Mouse (Mus musculus) embryonic facial prominence, embryonic 14.5 days (tissue): ENCODE measurements around the gene Ahnak. TPM values are rescaled to one million over a fixed set of nuclear protein-coding genes. Genes with fewer than 3 reads are reported as not detected.

Source experiments
- ATAC-seq: fragments of 200-750 bp; cut with Nextera tagmentation; 2 replicates; pipeline ENCODE4 v1.8.0; 2017; ENCODE audit warnings: low read depth, moderate number of reproducible peaks, moderate TSS enrichment
- DNase-seq: peaks from one replicate; pipeline ENCODE4 v3.0.0-alpha.2; 2015; ENCODE audit warnings: low spot score
- H3K27ac ChIP-seq: fragments of 300-500 bp; sonication (generic); replicated peaks from 2 replicates; pipeline ENCODE4 v1.5.1; 2014; ENCODE audit warnings: low read depth, mild to moderate bottlenecking, low read length, moderate library complexity
- H3K27me3 ChIP-seq: fragments of 300-500 bp; sonication (generic); replicated peaks from 2 replicates; pipeline ENCODE4 v1.6.1; 2014; ENCODE audit warnings: low read length; ENCODE audit not compliant: control insufficient read depth, insufficient read depth
- H3K36me3 ChIP-seq: fragments of 300-500 bp; sonication (generic); 2 replicates; pipeline ENCODE4 v1.6.1; 2014; ENCODE audit warnings: low read length, mixed read lengths; ENCODE audit not compliant: control insufficient read depth, insufficient read depth
- H3K4me1 ChIP-seq: fragments of 300-500 bp; sonication (generic); 2 replicates; pipeline ENCODE4 v1.6.1; 2014; ENCODE audit warnings: antibody characterized with exemption, low read length; ENCODE audit not compliant: control insufficient read depth, insufficient read depth
- H3K4me2 ChIP-seq: fragments of 300-500 bp; sonication (generic); 2 replicates; pipeline ENCODE4 v1.6.1; 2014; ENCODE audit warnings: low read depth, mild to moderate bottlenecking, low read length, moderate library complexity, mixed read lengths
- H3K4me3 ChIP-seq: fragments of 300-500 bp; sonication (generic); 2 replicates; pipeline ENCODE4 v1.5.1; 2014; ENCODE audit warnings: low read depth, mild to moderate bottlenecking, low read length
- H3K9ac ChIP-seq: fragments of 300-500 bp; sonication (generic); 2 replicates; pipeline ENCODE4 v1.6.1; 2014; ENCODE audit warnings: low read depth, mild to moderate bottlenecking, low read length, moderate library complexity, mixed read lengths
- H3K9me3 ChIP-seq: fragments of 300-500 bp; sonication (generic); 2 replicates; pipeline ENCODE4 v1.6.1; 2016; ENCODE audit warnings: low read length; ENCODE audit not compliant: control insufficient read depth
- WGBS: fragments of 180-500 bp; shearing (Covaris S2); extraction: QIAGEN DNeasy Blood & Tissue Kit; methylation state at CpG from one replicate; pipeline ENCODE4 v1.1.7; 2014; 5-methylcytosine and 5-hydroxymethylcytosine counted together
- polyA plus RNA-seq: library from polyadenylated mRNA; unstranded; fragments of >200 nt; fragmentation: Nextera tagmentation; extraction: Ambion mirVana; gene quantifications from 2 replicates; pipeline ENCODE4 v1.2.1, GENCODE M21; 2014

Ahnak gene
- polyA plus RNA-seq, 1 experiment from 2014 or later, result 57.6 TPM

DNA sequence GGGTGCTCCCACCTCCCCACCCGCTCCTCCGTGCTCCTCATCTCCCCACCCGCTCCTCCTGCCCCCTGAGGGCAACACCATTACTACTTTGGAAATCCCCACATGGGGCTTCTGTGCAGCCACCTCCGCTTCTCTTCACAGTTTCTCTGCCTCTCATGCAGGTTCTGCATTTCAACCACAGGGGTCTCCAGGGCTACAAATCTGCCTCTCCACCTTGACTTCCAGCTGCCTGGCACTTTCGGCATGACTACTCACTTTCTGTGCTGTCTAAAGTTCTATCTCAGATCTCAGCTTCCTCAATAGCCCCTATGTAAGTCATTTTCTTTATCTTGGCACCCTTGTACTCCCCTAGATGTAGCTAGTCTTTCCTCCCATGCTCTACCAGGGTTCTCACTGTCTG is 78.2 kb downstream of the Ahnak start:
- WGBS, result 75% methylated on average over 5 of the region's 5 CpGs
- no peak for DNase-seq
- Histone ChIP-seq H3K9ac (no peak overlapping the region), H3K4me1 (peaks cover 40% of the 10 kb centered on the region), H3K27me3 (no peaks in the 10 kb centered on the region), H3K4me2 (no peak overlapping the region), H3K9me3 (no peaks in the 10 kb centered on the region), H3K4me3 (no peak overlapping the region), H3K36me3 (no peaks in the 10 kb centered on the region), H3K27ac (no peak overlapping the region)
- ATAC-seq, result no peak

GRCm38 (mm10) chr19:9069687-9070307 is 80.7 kb downstream of the Ahnak start:
- Histone ChIP-seq H3K36me3 (no peaks in the 10 kb centered on the region), H3K4me1 (peaks cover 40% of the 10 kb centered on the region), H3K9ac (no peak overlapping the region), H3K4me3 (no peak overlapping the region), H3K9me3 (no peaks in the 10 kb centered on the region), H3K27me3 (no peaks in the 10 kb centered on the region), H3K4me2 (no peak overlapping the region), H3K27ac (peak overlapping the region; percentile 79)
- 47% methylated on average over 8 of the region's 8 CpGs for WGBS
- DNase-seq (peak; percentile 60), ATAC-seq (no peak)

DNA sequence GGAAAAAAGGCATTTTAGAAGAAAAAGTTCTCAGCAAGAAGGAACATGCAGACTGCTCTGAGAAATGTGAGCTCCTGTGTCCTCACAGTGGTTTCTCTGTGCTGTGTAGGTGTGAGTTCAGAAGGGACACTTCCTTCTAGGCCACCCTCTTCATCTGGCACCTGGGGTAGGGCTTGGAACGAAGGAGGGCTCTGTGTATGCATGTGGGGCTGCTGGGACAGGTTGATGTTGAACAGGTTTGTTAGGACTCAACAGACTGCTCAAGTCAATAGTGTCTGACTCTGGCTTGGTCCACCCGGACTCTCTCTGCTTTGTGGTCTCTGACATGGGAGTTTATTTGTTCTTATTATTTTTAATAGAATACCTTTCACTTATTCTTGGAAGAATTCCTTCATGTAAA is 81.2 kb downstream of the Ahnak start:
- Histone ChIP-seq H3K9ac (no peak overlapping the region), H3K4me1 (peaks cover 40% of the 10 kb centered on the region), H3K27me3 (no peaks in the 10 kb centered on the region), H3K9me3 (no peaks in the 10 kb centered on the region), H3K36me3 (no peaks in the 10 kb centered on the region), H3K27ac (peak overlapping the region; percentile 79), H3K4me3 (no peak overlapping the region), H3K4me2 (no peak overlapping the region)
- WGBS, result 49% methylated on average over 2 of the region's 2 CpGs
- no peak for DNase-seq
- no peak for ATAC-seq

GRCm38 (mm10) chr19:9071456-9072156 is 82.5 kb downstream of the Ahnak start:
- 39% methylated on average over 7 of the region's 7 CpGs for WGBS
- H3K9ac ChIP-seq, result no peak overlapping the region
- ATAC-seq, result peak; percentile 60
- peaks cover 29% of the 10 kb centered on the region for H3K4me1 ChIP-seq
- no peak overlapping the region for H3K4me2 ChIP-seq
- H3K27ac ChIP-seq, result peak overlapping the region; percentile 79
- no peaks in the 10 kb centered on the region for H3K27me3 ChIP-seq
- no peaks in the 10 kb centered on the region for H3K36me3 ChIP-seq
- H3K9me3 ChIP-seq, result no peaks in the 10 kb centered on the region
- peak; percentile 89 for DNase-seq
- H3K4me3 ChIP-seq, result no peak overlapping the region

GRCm38 (mm10) chr19:9072157-9072530 is 83.1 kb downstream of the Ahnak start:
- DNase-seq (no peak), ATAC-seq (no peak)
- Histone ChIP-seq H3K27ac (peak overlapping the region; percentile 79), H3K9ac (no peak overlapping the region), H3K9me3 (no peaks in the 10 kb centered on the region), H3K4me3 (no peak overlapping the region), H3K27me3 (no peaks in the 10 kb centered on the region), H3K4me2 (no peak overlapping the region), H3K4me1 (peaks cover 29% of the 10 kb centered on the region), H3K36me3 (no peaks in the 10 kb centered on the region)
- WGBS, result 67% methylated on average over 2 of the region's 2 CpGs

GRCm38 (mm10) chr19:9073776-9074411 is 84.8 kb downstream of the Ahnak start:
- no peak for ATAC-seq
- Histone ChIP-seq H3K4me2 (no peak overlapping the region), H3K4me1 (peaks cover 29% of the 10 kb centered on the region), H3K27ac (no peak overlapping the region), H3K9ac (no peak overlapping the region), H3K36me3 (no peaks in the 10 kb centered on the region), H3K27me3 (no peaks in the 10 kb centered on the region), H3K4me3 (no peak overlapping the region), H3K9me3 (no peaks in the 10 kb centered on the region)
- 62% methylated on average over 12 of the region's 12 CpGs for WGBS
- DNase-seq, result peak; percentile 30

GRCm38 (mm10) chr19:9074424-9074823 is 85.3 kb downstream of the Ahnak start:
- DNase-seq (no peak), ATAC-seq (no peak)
- H3K36me3 ChIP-seq, result no peaks in the 10 kb centered on the region
- no peaks in the 10 kb centered on the region for H3K27me3 ChIP-seq
- no peak overlapping the region for H3K9ac ChIP-seq
- peaks cover 30% of the 10 kb centered on the region for H3K4me1 ChIP-seq
- H3K4me2 ChIP-seq, result no peak overlapping the region
- H3K4me3 ChIP-seq, result no peak overlapping the region
- no peaks in the 10 kb centered on the region for H3K9me3 ChIP-seq
- WGBS, result 80% methylated on average over 4 of the region's 4 CpGs
- no peak overlapping the region for H3K27ac ChIP-seq

- H3K4me2 ChIP-seq, result no peak overlapping the region
- no peak for ATAC-seq
- H3K4me1 ChIP-seq, result peaks cover 21% of the 10 kb centered on the region
- DNase-seq, result no peak
- no peaks in the 10 kb centered on the region for H3K9me3 ChIP-seq
- WGBS, result 62% methylated on average over 2 of the region's 2 CpGs
- H3K27ac ChIP-seq, result no peak overlapping the region
- H3K9ac ChIP-seq, result no peak overlapping the region
- H3K27me3 ChIP-seq, result no peaks in the 10 kb centered on the region
- H3K36me3 ChIP-seq, result no peaks in the 10 kb centered on the region
- no peak overlapping the region for H3K4me3 ChIP-seq
These were observed 86.5 kb downstream of the Ahnak start for GRCm38 (mm10) chr19:9075558-9075957.
